Mouse (Mus musculus): ENCODE data around the gene Kcnb1.

Kcnb1 gene

DNA sequence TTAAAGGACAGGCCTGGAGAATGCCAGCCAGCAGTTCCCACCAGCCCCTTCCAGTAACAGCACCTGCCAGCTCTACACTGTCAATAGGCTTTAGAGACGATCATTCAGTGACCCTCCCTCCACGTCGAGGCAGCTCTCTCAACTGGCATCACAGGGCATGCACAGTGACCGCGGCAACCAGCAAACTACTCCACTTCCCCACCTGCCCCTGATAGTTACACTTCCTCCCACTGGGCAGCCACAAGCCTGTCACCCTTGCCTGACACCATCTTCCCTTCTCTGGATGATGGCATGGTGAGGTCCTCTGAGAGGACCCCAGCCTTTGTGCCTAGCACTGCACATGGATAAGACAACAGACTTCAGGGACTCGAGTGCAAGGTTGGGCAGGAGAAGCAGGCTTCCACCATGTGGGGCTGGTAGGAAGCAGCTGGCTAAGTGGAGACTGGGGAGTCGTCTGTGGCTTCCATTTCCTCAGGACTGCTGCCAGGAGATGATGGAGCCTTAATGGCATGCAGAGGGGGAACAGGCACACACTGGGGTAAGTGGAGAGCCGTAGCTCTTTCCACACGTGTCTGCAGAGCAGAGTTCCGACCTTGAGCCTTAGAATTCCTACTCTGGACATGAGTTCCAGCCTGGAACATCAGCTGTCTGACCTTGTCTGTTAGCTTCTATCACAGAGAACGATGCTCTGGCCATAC, 22.3 kb downstream of the Kcnb1 start:
- in situ Hi-C loops (cut with MboI; ENCODE audit: low sequenced_read_pairs), result no loop called here

DNA sequence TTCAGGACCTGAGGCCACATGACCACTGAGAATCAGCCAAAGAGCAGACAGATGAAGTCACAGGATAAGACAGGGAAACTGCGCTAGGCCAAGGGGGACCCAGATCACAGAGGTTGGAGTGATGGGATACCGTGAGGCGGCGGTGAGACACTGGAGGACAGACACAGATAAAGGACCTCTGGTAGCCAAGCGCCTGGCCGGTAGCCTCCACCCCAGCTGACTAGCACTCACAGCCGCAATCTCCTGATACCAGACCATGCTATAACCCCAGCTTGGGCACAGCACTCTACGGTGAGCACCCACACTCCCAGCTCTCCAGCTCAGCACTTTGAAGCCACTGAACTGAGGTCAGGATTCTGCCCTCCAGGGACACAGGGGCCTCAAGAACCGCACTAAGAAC, 26.4 kb downstream of the Kcnb1 start:
- in situ Hi-C loops (cut with MboI; ENCODE audit: low sequenced_read_pairs), result no loop called here

DNA sequence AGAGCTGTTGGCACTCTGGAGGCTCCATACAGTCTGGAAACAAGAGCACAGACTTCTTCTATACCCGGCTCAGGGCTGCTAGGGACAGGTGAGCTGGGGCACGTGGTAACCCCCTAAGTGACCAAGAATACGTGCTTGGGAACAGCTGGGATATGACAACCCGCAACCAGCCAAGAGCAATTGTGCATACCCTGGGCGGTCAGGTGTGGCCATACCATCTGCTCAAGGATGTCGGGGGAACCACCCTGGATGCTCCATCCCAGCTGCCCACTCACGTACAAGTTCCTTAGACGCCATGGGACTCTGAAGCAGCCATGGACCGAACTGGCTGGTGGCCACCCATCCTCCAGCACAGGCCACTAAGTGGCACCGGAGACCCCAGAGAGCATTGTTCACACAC, 26.8 kb downstream of the Kcnb1 start:
- in situ Hi-C loops (cut with MboI; ENCODE audit: low sequenced_read_pairs), result no loop called here

DNA sequence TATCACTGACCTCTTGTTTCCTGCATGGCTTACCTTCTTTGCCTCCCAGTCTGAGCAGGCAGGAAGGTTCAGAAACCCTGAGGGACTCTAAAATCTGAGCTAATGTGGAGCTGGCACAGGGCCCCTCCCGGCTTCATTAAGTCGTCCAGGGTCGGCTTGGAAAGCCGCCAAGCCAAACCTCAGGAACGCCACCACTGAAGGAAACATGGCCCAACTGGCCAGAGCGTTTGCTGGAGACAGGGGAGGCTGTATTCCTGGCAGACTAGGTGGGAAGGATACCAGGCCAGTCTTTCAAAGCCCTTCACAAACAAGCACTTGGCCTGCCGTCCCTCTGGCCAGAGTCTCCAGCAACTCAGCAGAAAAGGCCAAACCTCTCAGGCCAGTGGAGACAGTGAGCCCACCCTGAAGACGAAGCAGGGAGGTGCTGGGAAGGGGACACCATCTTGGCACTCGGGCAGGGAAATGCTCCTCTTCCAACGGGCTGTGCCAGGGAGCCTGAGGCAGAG, 27.4 kb downstream of the Kcnb1 start:
- in situ Hi-C loops (cut with MboI; ENCODE audit: low sequenced_read_pairs), result no loop called here

DNA sequence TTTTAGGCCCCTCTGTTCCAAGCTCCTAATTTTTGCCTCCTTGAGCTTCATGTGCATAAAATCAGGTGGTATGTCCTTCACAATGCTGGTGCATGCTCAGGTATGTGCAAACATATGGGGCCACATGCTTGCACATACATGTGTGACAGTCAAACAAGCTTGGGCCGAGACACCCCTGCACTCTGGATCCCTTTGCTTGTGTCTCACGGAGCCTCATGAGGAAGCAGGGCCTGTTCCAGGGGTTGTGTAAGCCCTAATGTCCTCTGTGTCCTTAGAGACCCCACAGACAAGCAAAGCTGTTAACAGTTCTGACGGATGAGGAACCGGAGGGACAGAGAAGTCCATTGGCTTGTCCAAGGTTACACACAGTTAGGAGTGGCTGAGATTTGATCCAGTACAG, 30.2 kb downstream of the Kcnb1 start:
- in situ Hi-C loops (cut with MboI; ENCODE audit: low sequenced_read_pairs), result no loop called here

DNA sequence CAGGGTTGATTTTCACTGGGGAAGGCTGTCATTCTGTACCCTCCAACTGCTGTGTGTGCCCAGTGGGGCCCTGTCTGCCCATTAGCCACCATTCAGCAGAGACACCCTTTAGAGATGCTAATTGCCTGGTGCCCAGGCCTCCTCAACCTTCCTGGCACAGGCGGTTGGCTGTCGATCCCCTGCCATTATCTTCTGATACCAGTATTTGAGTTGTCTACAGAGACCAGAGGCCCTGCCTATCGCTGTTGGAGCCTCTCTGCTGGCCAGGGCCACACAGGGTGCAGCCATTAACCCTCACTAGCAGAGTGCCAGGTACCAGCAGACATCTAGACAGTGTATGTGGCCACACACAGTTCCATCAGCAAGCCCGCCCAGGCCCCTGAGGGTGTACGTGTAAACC, 31.2 kb downstream of the Kcnb1 start:
- in situ Hi-C loops (cut with MboI; ENCODE audit: low sequenced_read_pairs), result no loop called here

DNA sequence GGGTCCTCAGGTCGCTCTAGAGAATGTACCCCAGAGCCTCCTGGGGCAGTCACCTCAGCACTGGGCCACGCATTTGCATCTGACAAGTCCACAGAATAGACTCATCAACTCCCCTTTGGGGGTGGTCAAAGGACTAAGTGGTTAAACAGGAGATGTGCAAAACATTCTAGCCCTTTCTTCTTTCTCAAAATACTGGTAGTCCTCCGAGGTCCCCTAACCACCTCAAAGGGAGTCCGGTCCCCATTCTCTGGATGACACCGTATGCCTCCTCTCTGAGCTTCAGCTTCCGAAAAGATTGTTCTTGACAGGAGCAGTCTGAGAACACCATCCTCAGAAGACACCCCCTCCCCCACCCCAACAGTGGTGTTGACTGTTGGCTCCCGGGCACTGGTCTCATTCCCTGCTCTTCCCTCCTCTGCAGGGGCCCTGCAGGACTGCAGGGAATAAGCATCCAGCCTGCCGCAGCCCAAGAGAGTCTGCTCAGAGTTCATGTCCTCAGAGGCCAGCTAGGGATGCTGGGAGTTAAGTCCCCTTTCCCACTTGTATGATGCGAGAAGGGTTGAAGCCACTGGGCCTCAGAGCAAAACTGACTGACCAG, 33.7 kb downstream of the Kcnb1 start:
- in situ Hi-C loops (cut with MboI; ENCODE audit: low sequenced_read_pairs), result no loop called here

DNA sequence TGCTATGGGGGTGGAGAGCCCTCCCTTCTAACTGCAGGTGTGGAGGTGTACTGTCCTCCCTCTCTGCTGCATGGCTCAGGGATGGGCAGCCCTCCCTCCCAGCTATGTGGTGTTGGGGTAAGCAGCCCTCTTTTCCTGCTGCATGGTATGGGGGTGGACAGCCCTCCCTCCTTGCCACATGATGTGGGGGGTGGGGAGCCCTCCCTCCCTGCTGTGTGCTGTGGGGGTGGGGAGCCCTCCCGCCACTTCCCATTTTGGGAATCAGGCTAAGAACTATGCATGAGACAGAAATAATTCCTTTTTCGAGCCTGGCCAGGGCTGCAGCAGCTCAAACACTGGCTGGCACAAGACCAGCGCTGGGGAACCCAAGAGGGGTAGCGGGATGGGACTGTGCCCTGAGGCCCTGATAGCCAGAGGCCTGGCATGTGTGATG, 34.4 kb downstream of the Kcnb1 start:
- in situ Hi-C loops (cut with MboI; ENCODE audit: low sequenced_read_pairs), result no loop called here

DNA sequence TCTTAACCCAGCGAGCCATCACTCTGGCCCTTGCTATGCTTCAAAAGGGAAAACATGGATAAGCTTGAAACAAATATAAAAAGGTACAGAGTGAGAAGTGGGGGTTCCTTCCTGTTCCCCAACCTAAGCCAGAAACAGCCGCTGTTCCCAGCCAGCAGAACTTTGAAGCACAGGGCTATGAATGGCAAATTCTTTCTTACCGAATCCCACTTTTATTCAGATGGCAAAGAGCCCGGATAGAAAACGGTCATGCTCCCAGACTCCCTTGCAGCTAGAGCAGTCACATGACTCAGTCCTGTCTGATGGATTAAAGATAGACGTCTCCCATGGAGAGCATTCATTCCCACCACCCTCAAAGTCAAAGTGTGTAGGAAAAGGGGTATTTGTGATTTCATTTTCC, 39.1 kb downstream of the Kcnb1 start:
- in situ Hi-C loops (cut with MboI; ENCODE audit: low sequenced_read_pairs), result no loop called here

DNA sequence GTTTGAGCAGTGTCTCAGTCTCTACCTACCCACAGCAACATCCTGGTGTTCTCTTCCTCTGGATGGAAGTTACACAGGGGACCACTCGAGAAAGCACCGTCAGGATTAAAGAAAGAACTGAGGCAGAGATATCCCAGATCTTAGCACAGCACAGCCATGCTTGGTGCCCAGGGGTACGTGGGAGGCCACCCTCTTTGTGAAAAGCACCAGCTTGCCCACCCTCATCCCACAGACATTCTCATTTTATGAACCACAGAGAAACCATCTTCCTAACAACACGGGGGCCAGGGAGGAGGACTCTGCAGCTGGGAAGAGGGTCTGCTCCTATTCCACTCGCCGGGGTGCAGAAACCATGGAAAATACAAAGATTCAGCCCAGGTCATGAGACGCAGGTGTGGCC, 39.8 kb downstream of the Kcnb1 start:
- in situ Hi-C loops (cut with MboI; ENCODE audit: low sequenced_read_pairs), result no loop called here

DNA sequence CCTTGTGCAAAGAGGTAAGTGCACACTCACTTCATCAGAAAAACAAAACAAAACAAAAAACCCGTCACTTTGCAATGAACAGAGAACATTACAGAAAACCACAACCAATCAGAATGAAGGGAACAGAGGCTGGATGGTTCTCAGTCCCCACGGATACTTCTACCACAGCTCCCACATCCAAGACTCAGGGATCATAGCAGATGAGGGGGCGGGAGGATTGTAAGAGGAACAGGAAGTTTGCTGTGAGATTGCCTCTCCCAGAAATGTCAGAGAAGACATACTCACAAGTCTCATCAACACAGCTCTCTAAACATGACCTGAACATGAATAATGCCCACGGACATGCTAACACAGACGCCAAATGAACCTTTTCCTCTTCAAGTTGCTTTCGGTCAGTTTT, 40.9 kb downstream of the Kcnb1 start:
- in situ Hi-C loops (cut with MboI; ENCODE audit: low sequenced_read_pairs), result no loop called here

DNA sequence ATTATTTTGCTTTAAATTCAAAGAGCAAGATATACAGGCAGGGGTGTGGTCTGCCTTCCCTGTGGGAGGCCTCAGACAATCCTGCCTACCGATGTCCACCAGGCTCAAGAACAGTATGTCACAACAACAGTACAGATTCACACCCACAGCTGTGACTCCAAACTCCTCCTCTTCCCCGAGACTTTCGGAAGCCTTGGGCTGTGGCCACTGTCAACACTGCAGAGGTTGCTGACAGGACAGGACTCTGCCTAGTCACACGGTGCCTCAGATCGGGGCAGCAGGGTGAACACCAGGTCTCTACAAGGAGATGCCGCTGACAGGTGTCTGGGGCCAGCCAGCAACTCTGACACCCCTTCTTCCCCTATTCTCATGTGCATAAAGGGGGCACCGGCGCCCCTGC, 42.2 kb downstream of the Kcnb1 start:
- in situ Hi-C loops (cut with MboI; ENCODE audit: low sequenced_read_pairs), result no loop called here

DNA sequence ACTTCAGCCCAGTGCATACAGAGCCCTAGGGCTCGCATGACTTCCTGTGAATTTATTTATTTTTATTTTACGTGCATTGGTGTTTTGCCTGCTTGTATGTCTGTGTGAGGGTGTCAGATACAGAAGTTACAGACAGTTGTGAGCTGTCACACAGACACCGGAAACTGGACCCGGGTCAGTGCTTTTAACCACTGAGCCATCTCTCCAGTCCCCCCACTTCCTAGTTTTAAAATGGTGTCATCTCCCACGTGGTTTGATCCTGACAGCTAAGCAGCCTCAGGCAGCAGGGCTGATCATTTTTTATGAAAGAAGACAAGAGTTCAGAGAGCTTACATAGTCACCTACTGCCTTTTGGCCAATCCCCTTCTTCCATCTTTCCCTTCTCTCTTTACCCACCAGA, 44.1 kb downstream of the Kcnb1 start:
- in situ Hi-C loops (cut with MboI; ENCODE audit: low sequenced_read_pairs), result no loop called here

DNA sequence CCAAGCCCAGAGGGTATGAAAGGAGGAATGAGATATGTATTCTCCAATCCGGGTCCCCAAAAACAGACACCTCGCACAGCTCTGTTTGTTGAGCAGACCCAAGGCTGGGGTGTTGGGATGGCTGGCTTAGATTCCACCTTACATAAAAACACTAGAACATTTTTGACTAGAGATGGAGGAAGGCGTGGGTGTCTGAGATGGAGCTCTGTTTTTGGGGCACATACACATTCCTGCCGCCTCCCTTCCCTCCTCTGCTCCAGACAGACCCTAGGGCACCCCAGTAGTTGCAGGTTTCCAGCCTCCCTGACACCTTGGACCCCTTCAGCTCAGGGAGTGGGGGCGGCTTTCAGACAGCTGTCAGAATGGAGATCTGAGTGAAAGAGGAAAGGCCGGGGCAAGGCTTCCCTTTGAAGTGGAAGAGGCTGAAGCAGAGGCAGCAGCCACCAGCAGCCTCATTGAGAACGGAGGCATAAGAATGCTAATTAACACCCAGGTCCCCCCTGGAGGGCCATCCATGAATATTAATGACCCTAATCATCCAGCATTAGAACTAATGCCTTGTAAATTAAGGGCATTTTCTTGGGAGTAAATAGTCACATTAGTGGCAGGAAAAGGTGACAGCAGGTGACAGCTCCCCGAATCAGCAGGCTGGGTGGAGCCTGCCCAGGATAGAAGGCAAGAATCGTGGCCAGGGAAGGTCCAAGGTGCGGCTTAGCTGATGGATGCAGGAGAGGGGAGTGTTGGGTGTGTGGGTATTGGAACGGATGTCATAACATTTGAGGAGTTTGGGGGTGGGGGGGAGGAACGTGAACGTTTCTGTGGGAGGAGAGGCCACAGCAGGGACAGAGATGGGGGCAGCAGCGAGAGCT, 45.3 kb downstream of the Kcnb1 start:
- in situ Hi-C loops (cut with MboI; ENCODE audit: low sequenced_read_pairs), result no loop called here

DNA sequence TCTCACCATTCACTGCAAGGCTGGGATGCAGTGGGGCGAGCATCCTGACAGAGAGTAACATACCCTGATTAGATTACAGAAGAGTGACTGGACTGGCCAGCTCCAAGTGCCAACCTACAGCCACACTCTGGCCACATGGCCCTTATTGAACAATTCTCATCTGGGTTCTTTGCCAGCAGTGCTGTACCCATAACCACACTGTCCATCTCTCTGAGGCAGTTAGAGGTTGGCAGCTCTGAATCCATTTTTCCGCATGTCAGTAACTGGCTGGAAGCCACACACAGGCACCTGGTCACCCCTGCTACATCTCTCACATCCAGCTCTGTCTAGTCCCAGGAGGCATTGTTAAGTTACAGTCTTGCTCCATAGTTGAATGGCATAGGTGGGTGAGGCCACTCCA, 46.0 kb downstream of the Kcnb1 start:
- in situ Hi-C loops (cut with MboI; ENCODE audit: low sequenced_read_pairs), result no loop called here

DNA sequence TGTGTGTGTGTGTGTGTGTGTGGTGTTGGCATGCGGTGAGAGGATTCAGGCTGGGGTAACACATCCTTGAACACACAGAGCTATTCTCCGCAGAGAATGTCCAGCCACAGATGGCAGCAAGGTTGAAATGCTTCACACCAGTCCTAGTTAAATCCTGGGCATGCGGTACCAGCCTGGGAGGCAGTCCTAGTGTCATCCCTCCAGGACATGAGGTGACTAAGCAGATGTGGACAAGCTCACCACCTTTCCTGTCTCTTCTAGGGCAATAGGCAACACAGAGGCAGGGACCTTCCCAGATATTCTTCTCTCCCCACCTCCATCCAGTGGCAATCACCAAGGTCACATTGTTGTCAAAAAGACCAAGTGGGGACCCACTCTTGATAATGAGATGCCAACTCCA, 47.7 kb downstream of the Kcnb1 start:
- in situ Hi-C loops (cut with MboI; ENCODE audit: low sequenced_read_pairs), result no loop called here

DNA sequence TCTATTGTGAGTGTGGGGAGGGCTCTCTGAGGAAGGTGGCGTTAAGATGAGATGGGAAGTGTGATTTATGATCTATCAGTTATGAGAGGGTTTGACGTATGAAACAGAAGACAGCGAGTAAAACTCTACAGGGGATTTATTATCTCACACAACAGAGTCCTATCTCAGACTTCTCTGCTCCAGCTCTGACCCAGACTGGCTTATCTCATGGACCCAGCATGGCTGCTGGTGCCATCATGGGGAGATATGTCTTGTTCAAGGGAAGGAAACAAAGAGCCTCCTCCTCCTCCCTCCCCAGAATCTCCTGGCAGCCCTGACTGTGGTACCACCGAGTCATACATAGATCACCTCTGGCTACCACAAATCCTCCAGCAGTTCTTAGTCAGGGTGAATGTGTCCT, 48.1 kb downstream of the Kcnb1 start:
- in situ Hi-C loops (cut with MboI; ENCODE audit: low sequenced_read_pairs), result no loop called here

DNA sequence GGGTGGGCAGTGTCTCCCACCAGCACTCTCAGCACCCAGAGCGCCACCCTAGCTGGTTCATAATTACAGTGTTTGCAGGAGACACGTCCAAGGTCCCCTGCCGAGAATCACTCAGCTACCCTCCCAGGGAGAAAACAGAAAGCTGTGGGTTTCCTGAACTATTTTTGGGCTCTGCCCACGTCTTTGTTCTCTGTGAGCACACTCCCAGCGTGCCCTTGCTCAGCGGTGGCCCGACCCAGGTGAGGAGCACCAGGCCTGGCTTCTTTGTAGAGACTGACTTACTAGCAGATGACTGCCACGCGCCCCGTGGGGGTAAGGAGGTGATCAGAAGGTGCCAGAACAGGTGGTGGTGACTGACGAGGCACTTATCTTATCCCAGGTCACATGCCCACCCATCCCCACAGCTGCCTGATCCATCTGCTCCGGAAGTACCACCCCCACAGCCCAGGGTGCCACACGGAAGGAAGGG, 50.1 kb downstream of the Kcnb1 start:
- in situ Hi-C loops (cut with MboI; ENCODE audit: low sequenced_read_pairs), result no loop called here

DNA sequence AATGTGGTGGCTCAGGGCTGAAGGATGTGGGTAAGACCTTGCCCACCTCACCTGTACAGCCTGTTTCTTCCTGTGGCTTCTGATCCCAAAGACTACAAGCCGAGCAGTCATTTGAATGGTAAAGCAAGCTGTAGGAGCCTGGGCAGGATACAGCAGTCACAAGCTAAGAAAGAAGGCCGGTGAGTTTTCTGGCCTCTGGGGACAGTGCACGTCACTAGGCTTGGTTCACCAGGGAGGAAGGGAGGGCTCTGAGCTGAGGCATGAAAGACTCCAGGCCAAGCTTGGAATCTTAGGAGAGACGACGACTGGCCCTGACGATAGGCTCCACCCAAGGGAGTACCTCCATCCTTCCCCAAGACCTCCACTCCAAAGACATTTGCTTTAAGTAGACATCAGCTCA, 51.3 kb downstream of the Kcnb1 start:
- in situ Hi-C loops (cut with MboI; ENCODE audit: low sequenced_read_pairs), result no loop called here

DNA sequence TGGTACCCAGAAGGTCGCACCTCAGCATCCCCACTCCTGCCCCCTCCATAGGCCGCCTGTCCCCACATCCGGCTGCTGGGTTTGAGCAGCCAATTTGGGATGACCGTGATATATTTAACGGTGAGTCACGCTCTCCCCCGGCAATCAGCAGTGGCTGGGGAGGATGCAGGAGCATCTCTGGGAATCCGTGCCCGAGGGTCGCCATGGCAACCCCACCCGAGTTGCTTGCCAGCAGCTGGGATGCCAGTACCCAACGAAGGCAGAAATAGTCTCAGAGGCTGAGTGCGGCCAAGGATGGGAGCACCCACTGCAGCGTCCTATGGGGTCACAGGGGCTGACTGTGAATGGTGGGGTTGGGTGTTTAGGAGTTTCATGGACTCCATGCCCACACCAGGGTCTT, 53.0 kb downstream of the Kcnb1 start:
- in situ Hi-C loops (cut with MboI; ENCODE audit: low sequenced_read_pairs), result no loop called here

DNA sequence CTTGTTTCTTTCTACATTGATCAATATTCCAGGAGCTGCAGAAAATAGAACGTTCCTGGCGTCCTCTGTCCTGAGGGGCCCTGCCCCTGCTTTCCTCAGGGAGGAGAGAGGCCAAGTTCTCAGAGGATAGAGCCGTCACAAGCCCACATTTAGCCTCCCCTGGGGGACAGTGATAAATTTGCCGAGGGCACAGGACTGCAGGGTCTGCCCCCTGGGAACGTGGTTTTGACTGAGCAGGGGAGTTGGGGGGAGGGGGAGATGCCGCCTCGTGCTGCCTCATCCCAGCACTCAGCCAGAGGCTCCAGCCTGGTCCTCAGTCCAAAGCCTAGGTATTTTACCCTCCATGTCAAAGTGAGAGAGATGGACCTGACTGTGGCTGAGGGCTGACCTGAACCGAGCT, 57.9 kb downstream of the Kcnb1 start:
- in situ Hi-C loops (cut with MboI; ENCODE audit: low sequenced_read_pairs), result no loop called here
